Mouse (Mus musculus) spleen, adult 2 months (tissue): ENCODE measurements around the gene Cfl1.

Experiments
- CTCF ChIP-seq: fragments of 200-500 bp; IDR thresholded peaks from 2 replicates; pipeline ENCODE4 v1.5.1; 2011; ENCODE audit warnings: mild to moderate bottlenecking, inconsistent platforms; ENCODE audit not compliant: insufficient read depth, insufficient read length, insufficient replicate concordance; ENCODE audit errors: extremely low read depth
- POLR2A ChIP-seq: fragments of 200-500 bp; IDR thresholded peaks from 2 replicates; pipeline ENCODE4 v1.6.1; 2011; ENCODE audit warnings: low read depth, low read length, inconsistent platforms

- TF ChIP-seq CTCF: no peak
- TF ChIP-seq POLR2A: no peak
These were observed 41.7 kb upstream of the Cfl1 start for GRCm38 (mm10) chr19:5448354-5449150.
